Mouse (Mus musculus) mouse embryonic stem cell (cell line): ENCODE measurements around the gene Alppl2.

Experiments
- in situ Hi-C, 2 experiments: fragments of 300-500 bp; cut with MboI; formaldehyde crosslinking; loops; 1 replicate in 1 of 2; 3 replicates in 1 of 2; pipeline ENCODE4 v1.14.3; 2019 to 2020; ENCODE audit warnings: low sequenced_read_pairs in 2 of 2, low pct_unique_long_range_greater_than_20kb in 1 of 2, mixed read lengths in 1 of 2; ENCODE audit not compliant: unreplicated experiment in 1 of 2

Alppl2 gene

DNA sequence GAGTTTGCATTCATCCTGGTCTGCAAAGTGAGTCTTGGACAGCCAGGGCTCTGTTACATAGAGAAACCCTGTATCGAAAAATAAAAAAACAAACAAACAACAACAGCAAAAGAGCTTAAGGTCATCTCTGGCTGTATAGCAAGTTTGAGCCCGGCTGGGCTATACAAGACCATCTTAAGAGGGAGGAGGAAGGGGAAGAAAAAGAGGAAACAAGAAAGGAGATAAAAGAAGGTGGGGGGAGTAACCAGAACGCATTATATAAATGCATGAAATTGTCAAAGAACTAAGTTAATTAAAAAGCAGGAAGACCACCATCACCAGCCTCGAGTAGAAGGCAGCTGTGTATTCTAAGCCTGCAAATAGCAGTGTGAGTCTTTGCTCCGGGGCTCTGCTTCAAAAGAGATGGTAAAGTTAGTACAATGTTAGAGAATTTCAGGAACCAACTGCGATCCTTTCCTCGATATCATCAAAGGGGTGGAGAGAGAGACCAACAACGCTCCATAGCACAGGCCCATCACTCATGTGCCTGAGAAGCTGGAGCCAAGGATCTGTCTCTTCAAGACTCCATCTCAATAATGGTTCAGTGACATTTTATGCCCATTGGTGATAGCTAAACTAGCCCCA lies 30.6 kb downstream of the Alppl2 start:
- in situ Hi-C loops: loop anchor here in 1 of 2 experiments (25.0 kb wide), 2 partner anchors 372 to 672 kb away; no protein-coding TSS in a partner anchor

DNA sequence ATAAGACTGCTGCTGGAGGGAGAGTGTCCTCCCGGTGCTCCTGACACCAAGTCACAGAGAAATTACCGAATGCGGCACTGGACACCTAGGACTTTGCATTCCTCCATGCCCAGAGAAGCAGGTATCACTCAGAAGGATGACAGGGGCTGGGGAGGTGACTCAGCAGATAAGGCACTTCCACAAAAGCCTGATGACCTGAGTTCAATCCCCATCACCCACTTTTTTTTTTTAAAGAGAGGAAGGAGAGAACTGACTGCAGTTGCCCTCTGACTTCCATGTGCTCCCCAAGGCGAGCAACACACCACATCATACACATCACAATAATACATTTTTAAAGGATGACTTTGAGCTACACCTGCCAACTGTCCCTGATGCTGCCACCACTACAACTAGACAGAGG lies 32.7 kb downstream of the Alppl2 start:
- in situ Hi-C loops: loop anchor here in 1 of 2 experiments (25.0 kb wide), 2 partner anchors 370 to 670 kb away; no protein-coding TSS in a partner anchor

DNA sequence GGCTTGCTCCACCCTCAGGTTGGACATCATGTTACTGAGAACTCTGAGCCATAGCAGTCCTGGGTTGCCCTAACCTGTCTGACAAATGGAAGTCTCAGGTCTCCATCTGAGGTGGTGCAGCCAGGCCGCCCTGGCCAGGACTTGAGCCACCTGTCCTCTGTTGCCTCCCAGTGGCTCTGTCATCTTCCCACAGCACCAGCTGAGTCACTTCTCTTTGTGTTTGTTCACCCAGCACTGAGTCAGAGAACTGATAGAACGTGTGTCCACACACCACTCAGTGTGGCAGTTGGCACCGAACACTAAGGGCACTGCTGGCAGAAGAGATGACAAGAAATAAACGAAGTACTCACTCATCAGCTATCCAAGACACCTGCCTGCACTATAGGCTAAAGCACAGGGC lies 38.4 kb downstream of the Alppl2 start:
- in situ Hi-C loops: loop anchor here in 1 of 2 experiments (25.0 kb wide), 2 partner anchors 364 to 664 kb away; no protein-coding TSS in a partner anchor

DNA sequence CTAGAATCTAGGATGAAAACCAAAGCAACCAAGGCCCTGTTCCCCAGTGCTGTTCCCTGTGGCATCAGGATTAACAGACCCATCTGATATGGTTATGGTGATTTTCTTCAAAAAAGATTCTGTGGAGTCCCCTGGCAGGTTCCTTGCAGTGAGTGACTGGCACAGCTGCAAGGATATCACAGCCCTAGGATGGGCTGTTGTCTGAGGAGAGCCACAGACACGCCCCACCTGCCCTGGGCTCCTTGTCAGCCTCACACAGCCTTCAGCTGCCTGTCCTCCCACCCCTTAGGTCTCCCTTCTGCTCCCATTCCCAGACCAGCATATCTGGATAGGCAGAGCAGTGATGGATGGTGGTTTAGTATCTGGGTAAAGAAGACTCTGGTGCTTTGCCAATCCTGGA lies 39.0 kb downstream of the Alppl2 start:
- in situ Hi-C loops: loop anchor here in 1 of 2 experiments (25.0 kb wide), 2 partner anchors 363 to 663 kb away; no protein-coding TSS in a partner anchor

DNA sequence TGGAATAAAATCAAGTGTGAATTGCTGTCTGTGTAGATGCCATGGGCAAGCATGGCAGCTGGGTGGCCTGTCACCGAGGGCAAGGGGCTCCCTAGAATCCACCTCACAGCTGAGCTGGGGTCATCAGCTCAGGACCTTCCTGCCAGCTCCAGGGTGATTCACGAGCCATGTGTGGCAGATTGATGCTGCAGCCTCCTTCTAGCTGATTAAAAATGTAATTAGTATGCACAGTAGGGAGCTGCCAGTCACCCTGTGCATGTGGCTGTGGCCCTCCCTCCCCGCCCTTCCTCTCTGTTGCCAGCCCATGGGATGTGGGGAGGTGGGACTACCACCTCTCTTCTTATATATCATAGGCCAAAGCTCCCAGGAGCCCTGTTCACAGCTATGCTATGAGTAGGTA lies 39.7 kb downstream of the Alppl2 start:
- in situ Hi-C loops: loop anchor here in 1 of 2 experiments (25.0 kb wide), 2 partner anchors 363 to 663 kb away; no protein-coding TSS in a partner anchor

DNA sequence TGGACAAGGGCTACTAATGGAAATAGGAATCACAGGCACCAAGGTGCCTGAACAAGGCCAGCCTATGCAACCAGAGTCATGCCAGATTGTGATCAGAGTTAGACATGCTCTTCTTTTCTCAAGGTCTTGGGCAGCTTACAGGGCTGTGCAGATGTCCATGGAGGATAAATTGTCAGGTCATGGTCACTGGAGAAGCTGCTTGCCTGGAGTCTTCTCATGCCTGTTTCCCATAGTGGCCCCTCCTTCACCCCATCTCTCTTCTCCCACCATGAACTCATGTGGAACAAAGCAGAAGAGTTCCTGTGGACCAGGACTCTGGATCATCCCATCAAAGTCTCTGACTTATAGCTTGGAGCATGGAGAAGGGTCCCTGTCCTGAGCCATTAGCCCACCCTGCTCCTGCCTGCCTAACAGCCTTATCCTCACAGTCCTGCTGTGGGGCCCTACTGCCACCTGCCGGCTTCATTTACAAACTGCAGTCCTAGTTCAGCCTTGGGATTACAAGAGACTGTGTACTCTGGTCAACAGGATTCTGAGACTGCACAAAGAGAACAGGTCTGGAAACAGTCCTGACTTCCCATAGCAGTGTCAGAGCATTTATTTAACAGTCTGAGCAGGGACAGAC lies 47.8 kb downstream of the Alppl2 start:
- in situ Hi-C loops: loop anchor here in 1 of 2 experiments (10.0 kb wide), 1 partner anchor 337 kb away; the partner anchor contains the start of gene Dis3l2

DNA sequence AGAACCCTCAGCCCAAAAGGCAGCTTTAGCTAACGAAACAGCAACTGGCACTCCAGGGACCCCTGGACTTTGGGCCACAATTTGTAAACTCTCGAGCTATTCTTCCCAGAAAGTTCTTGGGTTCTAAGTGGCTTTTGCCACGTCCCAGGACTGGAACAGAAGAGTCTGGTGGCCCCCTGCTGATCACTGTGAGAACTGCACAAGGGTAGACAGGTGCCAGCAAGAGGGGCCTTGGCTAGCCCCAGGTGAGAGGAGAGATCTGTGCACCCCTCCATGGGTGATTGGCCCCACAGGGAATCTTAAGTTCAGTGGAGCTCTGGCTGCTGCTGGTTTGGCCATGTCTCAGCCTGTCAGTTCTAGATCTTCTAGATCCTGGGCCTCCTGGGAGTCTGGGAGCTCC lies 48.6 kb downstream of the Alppl2 start:
- in situ Hi-C loops: loop anchor here in 1 of 2 experiments (10.0 kb wide), 1 partner anchor 336 kb away; the partner anchor contains the start of gene Dis3l2

DNA sequence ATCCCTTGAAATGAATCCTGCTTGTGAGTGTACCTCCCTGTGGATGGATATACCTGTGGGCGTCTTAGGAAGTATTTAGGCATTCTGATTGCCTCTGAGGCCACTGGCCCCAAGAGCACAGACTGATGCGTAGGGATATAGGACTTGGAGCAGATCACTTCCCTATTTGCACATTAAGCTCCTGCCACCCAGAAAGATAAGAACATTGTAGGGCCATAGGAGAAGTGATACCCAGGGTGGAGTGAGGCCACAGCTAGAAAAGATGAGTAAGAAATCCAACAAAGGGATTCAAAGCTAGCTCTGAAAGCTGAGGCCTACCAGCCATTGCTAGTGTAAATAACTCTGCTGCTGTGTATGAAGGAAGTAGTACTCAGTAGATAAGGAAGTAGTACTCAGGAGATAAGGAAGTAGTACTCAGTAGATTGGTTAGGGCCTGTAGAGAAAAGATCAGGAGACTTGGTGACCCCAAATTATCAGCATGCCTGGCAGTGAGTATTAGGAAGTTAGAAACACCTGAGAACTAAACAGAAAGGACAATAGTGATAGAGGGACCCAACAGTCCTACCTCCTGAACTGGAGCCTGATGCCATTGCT lies 51.2 kb downstream of the Alppl2 start:
- in situ Hi-C loops: no loop called here
